In the genomic region with DNA sequence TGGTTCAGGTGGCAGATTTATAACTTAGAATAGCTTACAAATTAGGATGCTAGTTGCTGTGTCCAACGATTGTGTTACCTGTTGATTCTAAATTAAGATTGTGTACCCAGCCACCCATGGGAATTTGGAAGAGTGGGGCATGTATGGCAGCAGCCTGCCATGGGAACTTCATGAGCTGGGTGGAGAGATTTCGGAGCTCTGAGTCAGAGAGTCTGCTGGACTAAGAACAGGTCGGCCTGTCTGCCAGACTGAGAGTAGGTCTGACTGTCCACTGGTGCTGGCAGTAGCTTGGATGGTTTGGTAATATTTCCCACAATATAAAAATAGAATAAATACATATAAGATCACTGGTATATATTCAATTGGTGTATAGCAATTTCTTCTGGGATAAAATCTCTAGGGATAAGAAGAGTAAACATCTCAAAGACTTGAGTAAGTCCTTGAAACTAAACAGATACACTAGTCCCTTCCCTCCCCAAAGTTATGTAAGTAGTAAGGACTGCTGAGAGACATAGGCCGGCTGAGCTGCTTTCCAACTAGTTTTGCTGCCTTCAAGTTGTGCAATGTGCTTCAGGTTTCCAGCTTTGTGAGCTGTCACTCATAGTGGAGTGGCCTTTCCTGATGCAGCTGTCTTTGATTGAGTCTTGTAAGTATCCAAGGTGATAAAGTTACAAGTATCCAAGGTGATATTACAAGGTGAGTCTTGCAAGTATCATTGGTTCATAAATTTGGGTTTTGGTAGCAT, we compare ENCODE assay signal across 31 mouse cellular contexts. TPM values are rescaled to one million over a fixed set of nuclear protein-coding genes. Genes with fewer than 3 reads are reported as not detected.
DNase-seq lines count a peak whose midpoint lies in the region; ATAC-seq lines count a peak whose summit lies in the region.
"Had no signal": no experiment of that assay in that cellular context is flagged by ENCODE, and none has a peak within 500 bp of the region (broad histone marks: within the 10 kb centered on the region; RNA-seq: fewer than 3 reads in every experiment).

No protein-coding gene starts in this region.

- intact Hi-C loops in gastrocnemius, postnatal 14 days (cut with DNase I; ENCODE audit: low total_unique reads), result no loop called here

- no peak overlapping the region for H3K4me2 ChIP-seq in forebrain, embryonic 13.5 days
- H3K4me2 ChIP-seq: embryonic facial prominence, embryonic 12.5 days; heart, embryonic 11.5 days; hindbrain, embryonic 13.5 days; limb, embryonic 15.5 days; liver, embryonic 13.5 days; midbrain, embryonic 13.5 days; neural tube, embryonic 13.5 days had no signal

- H3K4me1 ChIP-seq in heart, embryonic 10.5 days, result no peaks in the 10 kb centered on the region
- no peaks in the 10 kb centered on the region for H3K4me1 ChIP-seq in forebrain, embryonic 13.5 days
- H3K4me1 ChIP-seq: embryonic facial prominence, embryonic 12.5 days; hindbrain, embryonic 13.5 days; limb, embryonic 10.5 days; limb, embryonic 15.5 days; liver, embryonic 13.5 days; midbrain, embryonic 13.5 days; neural tube, embryonic 13.5 days had no signal

- no peaks in the 10 kb centered on the region for H3K27me3 ChIP-seq in heart, embryonic 10.5 days (ENCODE audit: insufficient read depth, poor library complexity, severe bottlenecking)
- no peaks in the 10 kb centered on the region for H3K27me3 ChIP-seq in forebrain, embryonic 13.5 days
- H3K27me3 ChIP-seq: embryonic facial prominence, embryonic 12.5 days; hindbrain, embryonic 13.5 days; limb, embryonic 15.5 days; liver, embryonic 13.5 days; midbrain, embryonic 13.5 days; neural tube, embryonic 13.5 days; Patski had no signal

- peaks cover 16% of the 10 kb centered on the region; the same call in 1 of the 2 replicates for H3K36me3 ChIP-seq in heart, embryonic 10.5 days
- H3K36me3 ChIP-seq in forebrain, embryonic 13.5 days (ENCODE audit: poor library complexity, severe bottlenecking), result peaks cover 54% of the 10 kb centered on the region
- H3K36me3 ChIP-seq: G1E; liver, embryonic 13.5 days had no signal

- DNase-seq in gastrocnemius, adult 18-20 months (ENCODE audit: low spot score), result peak; percentile 51
- no peak for DNase-seq in gastrocnemius, postnatal 14 days
- peak; percentile 5 for DNase-seq in heart, adult 8-10 months (ENCODE audit: low spot score)
- no peak for DNase-seq in heart, embryonic 10.5 days (ENCODE audit: low spot score)
- peak; percentile 26 for DNase-seq in 3T3-L1 (ENCODE audit: low read depth, low spot score)
- peak; percentile 36 for DNase-seq in gastrocnemius, postnatal 25 days
- DNase-seq in layer of hippocampus, postnatal 14 days (ENCODE audit: low spot score in 2 of 2), result no peak
- DNase-seq: adrenal gland, postnatal 14 days; cerebellum, adult 11 months; cerebellum, adult 9-10 months; embryo, embryonic 11 days; forebrain, postnatal 0 days; heart, postnatal 4 days; kidney, adult 8-10 months; kidney, postnatal 4 days; layer of hippocampus, postnatal 36 days; liver, embryonic 13.5 days; thymus, postnatal 25 days had no signal

- no peak overlapping the region for H3K4me3 ChIP-seq in heart, embryonic 10.5 days
- no peak overlapping the region for H3K4me3 ChIP-seq in forebrain, embryonic 13.5 days
- H3K4me3 ChIP-seq: embryonic facial prominence, embryonic 12.5 days; hindbrain, embryonic 13.5 days; limb, embryonic 10.5 days; limb, embryonic 15.5 days; liver, embryonic 13.5 days; midbrain, embryonic 13.5 days; neural tube, embryonic 13.5 days had no signal

- no peaks in the 10 kb centered on the region for H3K9me3 ChIP-seq in heart, embryonic 10.5 days
- no peaks in the 10 kb centered on the region for H3K9me3 ChIP-seq in forebrain, embryonic 13.5 days (replicated peaks)
- H3K9me3 ChIP-seq: embryonic facial prominence, embryonic 12.5 days; G1E; hindbrain, embryonic 13.5 days; limb, embryonic 10.5 days; limb, embryonic 15.5 days; liver, embryonic 13.5 days; midbrain, embryonic 13.5 days; neural tube, embryonic 13.5 days had no signal

- WGBS in heart, embryonic 10.5 days, result 78% methylated on average over 4 of the region's 4 CpGs
- WGBS in forebrain, embryonic 13.5 days, result 92% methylated on average over 4 of the region's 4 CpGs

- H3K27ac ChIP-seq in heart, embryonic 10.5 days, result no peak overlapping the region
- H3K27ac ChIP-seq in forebrain, embryonic 13.5 days, result no peak overlapping the region
- H3K27ac ChIP-seq: embryonic facial prominence, embryonic 12.5 days; hindbrain, embryonic 13.5 days; kidney, postnatal 0 days; limb, embryonic 10.5 days; limb, embryonic 15.5 days; liver, embryonic 13.5 days; macrophage; midbrain, embryonic 13.5 days; neural tube, embryonic 13.5 days had no signal

- H3K9ac ChIP-seq in forebrain, embryonic 13.5 days, result no peak overlapping the region
- H3K9ac ChIP-seq: embryonic facial prominence, embryonic 12.5 days; forebrain, postnatal 0 days; hindbrain, embryonic 13.5 days; limb, embryonic 15.5 days; liver, embryonic 13.5 days; midbrain, embryonic 13.5 days; neural tube, embryonic 13.5 days had no signal

- no peak for ATAC-seq in forebrain, embryonic 13.5 days
- ATAC-seq: forebrain, postnatal 0 days; intestine, embryonic 16.5 days; midbrain, embryonic 13.5 days; Patski had no signal

RNA-seq across cellular contexts. Expression of a gene that starts 55.6 kb away (rescaled TPM):
- total RNA-seq in gastrocnemius, adult 18-20 months (2021), result 1 to 10 TPM; 1.8 to 3.1 TPM
- total RNA-seq in gastrocnemius, postnatal 14 days (2021), result 1 to 10 TPM; 1.8 to 3.2 TPM
- total RNA-seq in heart, adult 8-10 months (2022), result 1 to 10 TPM in 3 of 4 experiments, under 1 TPM in 1; 0.65 to 1.3 (median 1.1) TPM
- 4.9 and 6.9 TPM in 2 replicates for polyA plus RNA-seq in heart, embryonic 10.5 days (2016; fragmentation: Nextera tagmentation; extraction: Ambion mirVana)
- 1 to 10 TPM; 1.2 to 1.3 TPM for total RNA-seq in gastrocnemius, postnatal 25 days (2021)
- total RNA-seq in layer of hippocampus, postnatal 14 days (2021), result 10 to 100 TPM; 53.7 to 54.9 TPM
- polyA plus RNA-seq in forebrain, embryonic 13.5 days (2015; fragmentation: Nextera tagmentation; extraction: Ambion mirVana), result 35.2 and 36.8 TPM in 2 replicates
- polyA plus RNA-seq: G1E had no signal

Comparison
In these comparisons a context has a peak if more than half of its experiments do, and no peak if none do; other contexts are left out.
1. DNase-seq: peak in gastrocnemius, adult 18-20 months (single experiment), heart, adult 8-10 months (single experiment), 3T3-L1 (single experiment) and gastrocnemius, postnatal 25 days (single experiment); none in gastrocnemius, postnatal 14 days (single experiment), heart, embryonic 10.5 days (single experiment) and layer of hippocampus, postnatal 14 days (0 of 2).
2. RNA of a gene that starts 55.6 kb away (total RNA-seq): 53.7 to 54.9 TPM in layer of hippocampus, postnatal 14 days; 1.8 to 3.2 TPM in gastrocnemius, postnatal 14 days, 1.8 to 3.1 TPM in gastrocnemius, adult 18-20 months, 1.2 to 1.3 TPM in gastrocnemius, postnatal 25 days and 0.65 to 1.3 TPM in heart, adult 8-10 months; every median in the first group is over 10 times any median in the second.